Mouse (Mus musculus) MEL (cell line): ENCODE results near the gene Rae1.

Experiments
- ELF1 ChIP-seq: IDR thresholded peaks from 2 replicates; pipeline ENCODE4 v1.6.1; 2014; ENCODE audit warnings: low read depth, mild to moderate bottlenecking, inconsistent platforms, low read length, improper control_type of control experiment, moderate library complexity
- GABPA ChIP-seq: IDR thresholded peaks from 2 replicates; pipeline ENCODE4 v1.6.1; 2012; ENCODE audit warnings: low read depth, mild to moderate bottlenecking, inconsistent platforms, low read length, improper control_type of control experiment, moderate library complexity
- MAFK ChIP-seq: IDR thresholded peaks from 2 replicates; pipeline ENCODE4 v1.6.1; 2011; ENCODE audit warnings: low read depth, mild to moderate bottlenecking, low read length, improper control_type of control experiment, borderline replicate concordance
- RCOR1 ChIP-seq: IDR thresholded peaks from 2 replicates; pipeline ENCODE4 v1.6.1; 2012; ENCODE audit warnings: low read depth, mild to moderate bottlenecking, inconsistent platforms, low read length, improper control_type of control experiment

DNA sequence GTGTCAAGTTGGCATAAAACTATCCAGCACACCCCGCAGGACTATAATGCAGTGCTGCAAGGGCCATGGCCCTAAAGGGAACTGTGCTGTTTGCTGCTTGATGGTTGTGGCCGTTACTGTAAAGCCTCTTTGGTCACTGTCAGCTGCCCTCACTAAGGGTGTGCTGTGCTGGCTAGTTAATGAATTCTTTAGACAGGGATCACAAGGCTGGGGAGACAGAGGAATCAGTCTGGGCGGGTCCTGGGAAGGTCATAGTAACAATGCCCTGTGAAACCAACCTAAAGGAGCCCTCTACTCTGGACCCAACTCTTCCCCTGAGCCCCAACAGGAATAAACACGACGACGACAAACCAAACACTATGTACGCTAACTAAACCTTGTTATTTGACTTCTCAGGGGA is 1.4 kb upstream of the Rae1 start:
- TF ChIP-seq RCOR1, result no peak
- TF ChIP-seq GABPA, result no peak
- no peak for TF ChIP-seq ELF1
- TF ChIP-seq MAFK, result no peak
